Mouse (Mus musculus) right cerebral cortex, postnatal 4 days (tissue): ENCODE data around the gene Cdhr2.

ENCODE experiments used
- DNase-seq: peaks from one replicate; pipeline ENCODE4 v3.0.0-alpha.2; 2022

Cdhr2 gene

DNA sequence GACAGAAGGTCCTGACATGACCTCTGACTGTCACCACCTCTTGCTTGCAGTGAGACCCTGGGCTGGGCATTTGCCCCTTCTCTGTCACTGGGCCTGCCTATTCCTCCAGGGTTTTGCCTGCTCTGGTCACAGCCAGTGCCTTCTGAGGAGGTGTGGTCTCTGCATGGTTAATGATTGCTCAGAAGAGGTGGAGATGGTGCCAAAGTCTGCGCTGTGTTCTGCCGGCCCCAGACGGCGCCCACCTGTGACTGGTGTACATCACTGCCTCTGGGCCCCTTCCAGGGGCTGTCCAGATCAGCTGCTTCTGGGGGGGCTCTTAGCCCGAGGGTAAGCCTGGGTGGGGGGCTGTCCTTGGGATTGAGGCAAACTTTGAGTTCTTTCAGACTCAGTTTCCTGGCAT, at the start of gene Cdhr2:
Gene Cdhr2, plus strand, starts transcription at position 219 of the 400 bp plus-strand sequence.
- no peak for DNase-seq

DNA sequence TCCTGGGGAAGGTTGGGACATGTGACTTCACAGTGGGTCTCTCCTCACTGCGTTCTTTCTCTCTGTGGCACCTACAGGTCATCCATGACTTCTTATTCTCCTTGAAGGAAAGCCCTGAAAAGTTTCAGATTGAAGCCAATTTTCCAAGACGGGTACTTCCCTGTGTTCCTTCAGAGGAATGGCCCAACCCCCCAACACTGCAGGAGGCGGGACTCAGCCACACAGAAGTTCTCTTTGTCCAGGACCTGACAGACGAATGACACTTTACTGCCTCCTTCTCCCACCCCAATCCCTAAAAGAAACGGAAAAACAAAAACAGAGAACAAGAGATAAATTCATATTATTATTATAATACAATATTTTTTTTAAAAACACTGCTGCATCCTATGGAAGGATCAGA, 40.4 kb upstream of the Cdhr2 start:
- no peak for DNase-seq

DNA sequence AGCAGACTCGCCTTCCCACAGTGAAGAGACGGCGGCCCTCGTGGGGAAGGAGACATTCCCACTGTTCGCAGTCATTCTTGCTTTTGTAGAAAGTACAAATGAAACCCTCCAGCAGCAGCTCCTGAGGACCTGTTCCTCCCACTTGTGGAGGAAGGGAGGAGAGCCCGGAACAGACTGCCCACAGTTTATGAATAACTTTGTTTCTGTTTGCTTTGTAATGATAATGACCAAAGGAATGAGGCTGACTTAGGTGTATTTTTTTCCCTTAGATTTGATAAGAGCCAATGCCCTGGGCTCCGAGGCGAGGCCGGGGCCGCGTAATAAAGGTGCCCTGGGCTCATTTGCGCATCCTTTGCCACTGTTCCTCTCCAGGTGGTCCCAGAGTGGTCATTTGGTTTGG, 39.9 kb upstream of the Cdhr2 start:
- DNase-seq, result no peak

DNA sequence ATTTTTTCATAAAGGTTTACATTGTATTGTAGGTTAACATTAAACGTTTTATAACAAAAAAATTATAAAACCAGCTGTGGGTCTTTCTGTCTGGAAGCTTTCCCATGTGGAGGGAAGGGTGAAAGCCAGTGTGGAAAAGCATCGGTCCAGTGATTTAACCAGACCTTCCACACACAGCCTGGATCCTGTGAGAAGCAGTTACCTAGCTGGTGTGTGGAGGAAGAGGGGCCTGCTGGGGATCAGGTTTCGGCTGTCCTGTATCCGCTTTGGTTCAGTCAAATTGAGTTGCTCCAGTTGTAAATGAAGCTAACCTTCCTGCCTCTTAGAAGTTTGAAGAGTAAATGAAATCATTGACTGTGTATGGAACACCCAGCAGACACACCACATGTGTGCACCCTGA, 37.3 kb upstream of the Cdhr2 start:
- DNase-seq, result no peak

GRCm38 (mm10) chr13:54664509-54664908, 36.8 kb upstream of the Cdhr2 start:
- DNase-seq, result no peak

GRCm38 (mm10) chr13:54665062-54665461, 36.2 kb upstream of the Cdhr2 start:
- no peak for DNase-seq

DNA sequence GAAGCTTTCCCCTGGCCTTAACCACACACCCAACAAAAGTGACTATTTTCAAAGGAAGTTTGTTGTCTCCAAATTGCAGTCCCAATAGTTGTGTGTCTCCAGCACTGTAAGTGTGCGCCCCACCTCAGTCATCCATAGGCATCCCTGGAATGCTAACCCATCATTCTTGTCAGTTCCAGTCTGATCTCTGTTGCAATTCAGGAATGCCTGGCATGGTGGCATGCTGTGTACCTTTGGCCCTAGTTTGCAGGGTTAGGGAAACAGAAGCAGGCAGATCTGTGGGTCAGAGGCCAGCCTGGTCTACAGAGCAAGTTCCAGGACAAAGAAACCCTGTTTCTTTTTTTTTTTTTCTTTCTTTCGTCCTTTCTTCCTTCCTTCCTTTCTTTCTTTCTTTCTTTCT, 30.8 kb upstream of the Cdhr2 start:
- no peak for DNase-seq

DNA sequence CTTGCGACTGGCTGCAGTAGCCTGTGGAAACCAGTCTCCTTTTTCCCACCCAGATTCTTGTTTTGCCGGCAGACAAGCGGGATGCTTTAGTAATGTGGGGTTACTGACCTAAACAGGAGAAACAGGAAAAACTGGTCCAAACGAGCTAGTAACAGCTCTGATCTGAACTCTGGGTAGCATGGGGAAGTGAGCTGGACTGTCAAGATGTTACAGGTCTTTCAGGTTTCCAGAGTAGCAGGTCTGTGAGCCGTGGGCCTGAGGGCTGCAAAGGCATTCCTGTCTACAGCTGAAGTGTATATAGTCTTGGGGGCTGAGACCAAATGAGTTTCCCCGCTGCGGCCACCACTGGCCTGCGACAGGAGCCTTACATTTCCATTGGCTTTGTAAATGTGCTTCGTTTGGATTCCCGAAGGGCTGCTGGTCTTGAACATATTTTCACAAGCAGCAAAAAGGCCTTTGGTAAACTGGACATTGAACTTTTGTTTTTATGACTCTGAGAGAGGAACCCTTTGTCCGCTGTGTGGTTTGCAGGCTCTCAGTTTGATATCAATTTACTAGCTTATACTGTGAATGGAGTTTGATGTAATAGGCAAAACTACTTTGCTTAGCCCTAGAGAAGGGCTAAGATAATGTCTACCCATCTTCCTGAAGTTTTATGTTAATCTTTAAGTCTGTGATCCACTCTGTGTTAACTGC, 25.2 kb upstream of the Cdhr2 start:
- DNase-seq, result no peak

DNA sequence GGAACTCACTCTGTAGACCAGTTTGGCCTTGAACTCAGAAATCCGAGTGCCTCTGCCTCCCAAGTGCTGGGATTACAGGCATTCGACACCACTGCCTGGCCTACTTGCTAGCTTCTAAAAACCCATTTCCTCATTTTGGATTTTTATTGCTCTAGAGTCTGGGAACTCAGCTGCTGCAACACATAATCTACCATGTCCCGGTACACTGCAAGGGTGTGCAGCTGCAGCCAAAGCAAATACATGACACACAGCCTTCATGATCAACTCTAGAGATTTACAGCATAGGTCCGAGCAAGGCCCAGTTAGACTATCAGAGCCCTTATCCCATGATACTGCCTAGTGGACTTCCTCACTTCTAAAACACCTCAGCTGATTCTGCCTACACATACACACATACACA, 23.0 kb upstream of the Cdhr2 start:
- no peak for DNase-seq

GRCm38 (mm10) chr13:54680184-54680853, 20.9 kb upstream of the Cdhr2 start:
- DNase-seq, result no peak

- DNase-seq, result no peak
Measured at GRCm38 (mm10) chr13:54681291-54681690, 20.0 kb upstream of the Cdhr2 start.

GRCm38 (mm10) chr13:54683301-54683700, 18.0 kb upstream of the Cdhr2 start:
- no peak for DNase-seq

DNA sequence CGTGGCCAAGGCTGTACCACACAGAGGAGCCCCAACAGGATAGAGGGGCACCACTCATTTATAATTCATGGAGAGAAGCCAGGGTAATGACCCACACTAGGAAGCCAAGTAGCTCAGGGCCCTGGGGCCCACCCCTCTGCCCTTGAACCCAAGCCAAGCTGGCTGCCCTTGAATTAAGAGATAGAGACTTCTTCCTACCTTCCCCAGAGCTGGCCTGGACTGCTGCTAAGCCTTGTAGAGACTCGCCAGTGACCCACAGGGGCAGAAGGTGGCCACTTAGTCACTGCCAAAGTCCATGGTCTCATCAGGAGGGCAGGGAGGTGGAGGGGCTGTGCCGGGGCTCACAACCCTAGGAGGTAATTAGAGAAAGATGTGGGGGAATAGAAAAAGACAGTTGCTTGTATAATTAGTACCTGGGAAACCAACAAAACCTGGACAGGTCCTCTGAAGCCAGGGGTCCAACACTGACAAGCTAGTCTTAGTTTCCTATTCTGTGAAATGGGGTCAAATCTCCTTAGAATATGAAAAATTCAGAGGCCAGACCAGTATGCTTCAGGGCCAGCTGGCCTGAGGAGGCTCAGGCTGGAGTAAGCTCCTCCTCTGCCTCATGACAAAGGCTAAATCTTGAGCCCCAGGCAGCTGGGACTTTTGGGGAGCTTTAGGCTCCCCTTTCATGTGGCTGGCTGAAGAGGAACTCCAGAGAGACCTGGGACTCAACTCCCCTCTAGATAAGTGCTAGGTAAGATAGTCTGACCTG, 16.9 kb upstream of the Cdhr2 start:
- no peak for DNase-seq

GRCm38 (mm10) chr13:54685174-54685573, 16.1 kb upstream of the Cdhr2 start:
- no peak for DNase-seq

GRCm38 (mm10) chr13:54686139-54687053, 14.9 kb upstream of the Cdhr2 start:
- no peak for DNase-seq

GRCm38 (mm10) chr13:54687096-54687495, 14.2 kb upstream of the Cdhr2 start:
- DNase-seq, result peak; percentile 61

DNA sequence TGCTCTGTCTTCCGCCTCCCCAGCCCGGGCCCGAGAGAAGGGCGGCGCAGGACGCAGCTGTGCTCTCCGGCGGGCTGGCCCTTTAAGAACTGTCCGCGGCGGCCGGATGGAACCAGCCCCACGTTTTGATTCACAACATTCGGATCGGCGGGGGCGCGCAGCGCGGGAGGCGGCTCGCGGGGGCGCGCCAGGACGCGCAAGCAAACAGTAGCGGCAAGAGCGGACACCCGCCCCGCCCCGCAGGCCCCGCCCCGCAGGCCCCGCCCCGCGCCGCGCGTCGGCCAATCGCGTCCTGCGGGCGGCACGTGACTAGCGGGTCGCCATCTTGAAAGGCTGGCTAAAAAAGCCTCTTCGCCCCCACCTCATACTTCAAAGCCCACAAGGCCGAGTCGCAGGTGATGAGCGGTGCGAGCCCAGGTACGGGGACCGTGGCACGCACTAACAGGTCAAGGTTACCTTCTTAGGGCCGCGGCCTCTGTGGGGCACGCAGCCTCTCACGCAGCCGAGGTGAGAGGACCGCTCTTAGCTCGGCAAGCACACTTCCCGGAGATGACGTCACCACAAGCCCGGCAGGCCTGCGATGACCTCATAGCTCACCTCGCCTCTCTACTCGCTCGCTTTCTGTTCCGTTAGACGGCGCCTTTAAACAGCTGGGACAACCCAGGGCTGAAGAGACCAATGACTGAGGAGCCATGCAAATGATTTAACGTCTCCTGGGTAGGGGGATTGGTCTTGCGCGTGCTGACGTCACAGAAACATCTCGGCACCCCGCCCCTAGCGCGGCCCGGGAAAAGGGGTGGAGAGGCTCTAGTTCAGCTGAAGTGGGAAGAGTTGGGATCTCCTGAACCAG, 13.5 kb upstream of the Cdhr2 start:
- peak; percentile 97 for DNase-seq

GRCm38 (mm10) chr13:54690151-54690740, 11.0 kb upstream of the Cdhr2 start:
- no peak for DNase-seq

DNA sequence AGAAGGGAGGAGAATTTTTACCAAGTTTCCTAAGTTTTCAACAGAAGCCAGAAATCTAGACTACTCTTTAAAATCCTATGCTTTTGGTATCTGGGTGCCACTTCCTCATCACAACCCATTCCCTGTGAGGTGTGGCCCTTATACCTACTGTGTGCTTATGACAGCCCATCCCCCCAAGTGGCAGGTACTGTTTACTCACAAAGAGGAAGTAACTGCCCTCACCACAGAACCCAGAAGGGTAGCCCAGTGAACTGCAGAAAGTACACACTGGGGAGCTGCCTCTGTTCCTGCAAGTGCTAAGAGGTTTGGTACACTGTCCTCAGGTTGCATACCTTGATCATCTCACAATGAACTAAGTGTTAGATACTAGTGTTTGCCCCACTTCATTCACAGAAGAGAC, 9.5 kb upstream of the Cdhr2 start:
- no peak for DNase-seq

DNA sequence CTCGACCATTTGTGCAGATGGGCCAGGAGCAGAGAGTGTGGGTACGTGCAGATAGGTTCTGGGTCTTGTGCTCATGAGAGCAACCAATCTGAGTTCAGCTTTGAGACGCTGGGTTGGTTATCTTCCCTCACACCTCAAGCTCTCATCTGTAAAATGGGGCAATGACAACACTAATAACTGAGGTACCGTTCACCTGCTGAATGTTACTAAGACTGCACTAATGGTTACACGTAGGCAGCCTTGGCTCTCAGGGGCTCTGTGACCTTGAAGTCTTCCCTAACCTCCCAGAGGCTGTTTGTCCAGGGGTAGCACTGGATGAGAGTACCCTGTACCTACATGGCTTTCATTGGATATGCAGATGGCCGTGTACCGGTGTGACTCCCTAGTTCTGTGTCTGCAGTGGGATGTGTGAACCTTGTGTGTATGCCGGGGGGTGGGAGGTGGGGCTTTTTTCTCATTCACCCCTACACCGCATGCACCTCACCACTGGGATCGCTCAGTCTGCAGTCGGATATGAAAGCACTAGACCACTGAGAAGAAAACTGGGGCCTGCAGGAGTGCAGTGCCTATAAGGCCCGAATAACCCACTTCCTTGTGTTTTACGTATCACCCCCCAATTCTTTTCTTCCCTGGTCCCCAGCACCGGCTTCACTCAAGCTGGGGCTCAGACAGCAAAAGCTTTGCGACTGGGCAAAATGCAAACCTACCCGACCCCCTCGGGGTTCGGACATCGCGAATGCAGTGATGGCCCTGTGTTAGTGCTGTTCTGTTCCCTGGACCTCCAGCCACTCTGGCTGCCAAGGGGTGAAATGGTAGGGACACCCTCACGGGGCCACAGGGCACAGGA, 8.3 kb upstream of the Cdhr2 start:
- DNase-seq, result no peak
